Mouse (Mus musculus) liver, embryonic 12.5 days (tissue): ENCODE measurements around the gene 5730455P16Rik. TPM values are rescaled to one million over a fixed set of nuclear protein-coding genes. Genes with fewer than 3 reads are reported as not detected.
"Not testable (repeated sequence)": the region's sequence is repeated elsewhere in the genome, so short reads cannot be mapped to it uniquely, and the experiment has no call there.

Source experiments
- ATAC-seq: fragments of 200-750 bp; cut with Nextera tagmentation; 2 replicates; pipeline ENCODE4 v1.8.0; 2017; ENCODE audit warnings: moderate number of reproducible peaks, mild to moderate bottlenecking, moderate library complexity
- H3K27ac ChIP-seq: fragments of 300-500 bp; sonication (generic); 2 replicates; pipeline ENCODE4 v1.5.1; 2016; ENCODE audit warnings: mild to moderate bottlenecking
- H3K27me3 ChIP-seq: fragments of 300-500 bp; sonication (generic); replicated peaks from 2 replicates; pipeline ENCODE4 v1.6.1; 2016; ENCODE audit warnings: mild to moderate bottlenecking, moderate library complexity
- H3K36me3 ChIP-seq: fragments of 300-500 bp; sonication (generic); 2 replicates; pipeline ENCODE4 v1.6.1; 2016; ENCODE audit warnings: mild to moderate bottlenecking, moderate library complexity
- H3K4me1 ChIP-seq: fragments of 300-500 bp; sonication (generic); 2 replicates; pipeline ENCODE4 v1.6.1; 2016
- H3K4me2 ChIP-seq: fragments of 300-500 bp; sonication (generic); 2 replicates; pipeline ENCODE4 v1.6.1; 2016; ENCODE audit warnings: mild to moderate bottlenecking, moderate library complexity
- H3K4me3 ChIP-seq: fragments of 300-500 bp; sonication (generic); 2 replicates; pipeline ENCODE4 v1.5.1; 2016; ENCODE audit warnings: mild to moderate bottlenecking, moderate library complexity
- H3K9ac ChIP-seq: fragments of 300-500 bp; sonication (generic); 2 replicates; pipeline ENCODE4 v1.6.1; 2016; ENCODE audit warnings: mild to moderate bottlenecking, moderate library complexity
- H3K9me3 ChIP-seq: fragments of 300-500 bp; sonication (generic); replicated peaks from 2 replicates; pipeline ENCODE4 v1.6.1; 2016; ENCODE audit warnings: mild to moderate bottlenecking, moderate library complexity
- WGBS: fragments of 180-500 bp; shearing (Covaris S2); methylation state at CpG from one replicate; pipeline ENCODE4 v1.1.7; 2016; ENCODE audit not compliant: insufficient replicate concordance; 5-methylcytosine and 5-hydroxymethylcytosine counted together
- polyA plus RNA-seq: library from polyadenylated mRNA; unstranded; fragments of >200 nt; fragmentation: Nextera tagmentation; extraction: Ambion mirVana; gene quantifications from 2 replicates; pipeline ENCODE4 v1.2.1, GENCODE M21; 2016

Gene 5730455P16Rik
- polyA plus RNA-seq, 1 experiment from 2014 or later = 11.3 TPM

DNA sequence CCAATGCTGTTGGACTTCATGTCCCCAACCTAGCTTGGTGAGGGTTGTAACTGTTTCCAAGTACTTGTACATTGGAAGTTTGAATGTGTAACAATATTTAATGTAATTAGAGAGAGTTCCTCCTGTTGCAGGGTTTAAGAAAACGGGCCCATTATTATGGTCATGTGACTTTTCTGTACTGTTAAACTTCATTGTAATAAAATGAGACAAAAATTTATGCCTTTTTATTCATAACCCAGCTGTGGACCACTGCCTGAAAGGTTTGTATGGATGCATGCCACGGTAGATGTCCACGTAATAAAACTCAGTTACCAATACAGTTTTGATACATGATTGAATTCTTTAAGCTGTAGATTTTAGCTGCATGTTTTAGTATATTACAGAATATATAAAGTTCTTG, 18.1 kb upstream of the 5730455P16Rik start:
- Histone ChIP-seq H3K4me2 (no peak overlapping the region), H3K27ac (no peak overlapping the region), H3K36me3 (peaks cover 88% of the 10 kb centered on the region), H3K27me3 (no peaks in the 10 kb centered on the region), H3K9ac (no peak overlapping the region), H3K4me3 (no peak overlapping the region), H3K9me3 (no peaks in the 10 kb centered on the region), H3K4me1 (no peaks in the 10 kb centered on the region)
- ATAC-seq = no peak
- WGBS = 89% methylated on average over 3 of the region's 3 CpGs

DNA sequence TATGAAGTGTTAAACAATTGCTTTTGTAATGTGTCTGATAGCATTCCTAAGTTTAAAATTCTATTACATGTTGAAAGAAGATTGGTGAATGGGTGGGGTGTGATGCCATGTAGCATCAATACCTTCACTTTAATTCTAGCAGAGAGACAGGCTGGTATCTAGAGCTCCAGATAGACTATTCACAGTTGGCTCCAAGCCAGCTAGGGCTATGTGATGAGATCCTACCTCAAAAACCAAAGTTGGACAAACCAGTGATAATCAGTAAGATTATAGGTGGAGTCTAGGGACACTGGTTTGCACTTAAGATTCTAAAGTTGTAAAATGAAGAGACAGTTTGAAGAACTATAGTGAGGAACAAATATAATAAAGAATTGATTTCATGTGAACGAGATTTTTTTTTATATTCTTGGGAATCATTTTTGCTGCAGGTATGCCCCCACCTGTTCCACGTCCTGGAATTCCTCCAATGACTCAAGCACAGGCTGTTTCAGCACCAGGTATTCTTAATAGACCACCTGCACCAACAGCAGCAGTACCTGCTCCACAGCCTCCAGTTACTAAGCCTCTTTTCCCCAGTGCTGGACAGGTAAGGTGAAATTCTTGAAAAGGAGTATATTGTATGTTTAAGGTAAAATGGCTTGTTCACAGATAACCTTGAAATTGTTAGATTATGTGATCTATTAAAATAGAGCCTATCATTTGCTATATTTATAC, 13.7 kb upstream of the 5730455P16Rik start:
- WGBS = 89% methylated on average over 2 of the region's 2 CpGs
- Histone ChIP-seq H3K9me3 (no peaks in the 10 kb centered on the region), H3K27me3 (no peaks in the 10 kb centered on the region), H3K9ac (no peak overlapping the region), H3K4me2 (no peak overlapping the region), H3K36me3 (peaks cover 89% of the 10 kb centered on the region), H3K27ac (no peak overlapping the region), H3K4me1 (peaks cover 13% of the 10 kb centered on the region), H3K4me3 (no peak overlapping the region)
- no peak for ATAC-seq

DNA sequence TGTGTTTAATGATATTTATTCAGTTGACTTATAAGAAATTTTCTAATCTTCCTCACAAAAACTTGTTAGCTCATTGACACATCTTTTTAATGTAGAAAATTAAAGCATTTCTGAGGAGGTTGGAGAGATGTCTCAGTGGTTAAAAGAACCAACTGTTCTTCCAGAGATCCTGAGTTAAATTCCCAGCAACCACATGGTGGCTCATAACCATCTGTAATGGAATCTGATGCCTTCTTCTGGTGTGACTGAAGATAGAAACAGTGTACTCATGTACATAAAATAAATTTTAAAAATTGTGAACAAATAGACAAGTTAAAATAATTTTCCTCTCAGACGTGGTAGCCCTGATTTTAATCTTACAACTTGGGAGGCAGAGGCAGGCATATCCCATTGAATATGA, 12.1 kb upstream of the 5730455P16Rik start:
- WGBS = 70% methylated on average over 1 of the region's 1 CpGs
- Histone ChIP-seq H3K27me3 (no peaks in the 10 kb centered on the region), H3K4me2 (no peak overlapping the region), H3K4me3 (no peak overlapping the region), H3K9me3 (no peaks in the 10 kb centered on the region), H3K27ac (no peak overlapping the region), H3K4me1 (peaks cover 28% of the 10 kb centered on the region), H3K9ac (no peak overlapping the region), H3K36me3 (peaks cover 89% of the 10 kb centered on the region)
- ATAC-seq = no peak

DNA sequence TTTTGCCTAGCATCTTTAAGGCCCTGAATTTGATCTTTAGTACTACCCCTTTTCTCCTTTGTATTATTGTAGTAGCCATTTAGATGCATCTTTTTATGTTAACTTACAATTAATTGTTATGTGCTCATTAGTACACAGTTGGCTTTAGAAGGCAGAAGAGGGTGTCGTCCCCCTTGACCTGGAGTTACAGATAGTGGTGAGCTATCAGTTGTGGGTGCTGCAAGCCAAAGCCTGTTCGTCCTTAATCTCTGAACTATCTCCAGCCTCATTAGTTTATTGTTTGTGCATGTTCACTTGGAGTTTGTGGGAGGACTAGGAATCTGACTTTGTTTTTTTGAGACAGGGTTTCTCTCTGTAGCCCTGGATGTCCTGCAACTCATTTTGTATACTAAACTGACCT, 9.0 kb upstream of the 5730455P16Rik start:
- Histone ChIP-seq H3K4me3 (peak overlapping the region; percentile 96), H3K9ac (peak overlapping the region; percentile 80; the same call in 1 of the 2 replicates), H3K27me3 (no peaks in the 10 kb centered on the region), H3K4me1 (peaks cover 40% of the 10 kb centered on the region), H3K9me3 (no peaks in the 10 kb centered on the region), H3K27ac (no peak overlapping the region), H3K4me2 (peak overlapping the region; percentile 89), H3K36me3 (peaks cover 73% of the 10 kb centered on the region)
- no peak for ATAC-seq
- 10% methylated on average over 2 of the region's 2 CpGs for WGBS

DNA sequence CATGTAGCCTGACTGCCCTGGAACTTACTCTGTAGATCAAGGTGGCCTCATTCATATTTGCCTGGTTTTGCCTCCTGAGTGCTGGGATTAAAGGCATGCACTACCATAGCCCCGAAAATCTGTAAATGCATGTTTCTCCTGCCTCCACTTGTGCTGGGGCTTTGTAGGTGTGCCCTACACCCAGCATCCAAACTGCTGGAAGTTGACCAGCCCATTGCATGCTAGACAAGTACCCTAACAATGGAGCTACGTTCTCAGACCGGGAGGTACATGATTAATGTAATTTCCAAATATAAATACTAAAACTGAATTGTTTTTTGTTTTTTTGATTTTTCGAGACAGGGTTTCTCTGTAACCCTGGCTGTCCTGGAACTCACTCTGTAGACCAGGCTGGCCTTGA, 7.2 kb upstream of the 5730455P16Rik start:
- peak overlapping the region; percentile 89 for H3K4me2 ChIP-seq
- no peak for ATAC-seq
- peak overlapping the region; percentile 96 for H3K4me3 ChIP-seq
- no peaks in the 10 kb centered on the region for H3K9me3 ChIP-seq
- peak overlapping the region; percentile 80 for H3K9ac ChIP-seq
- peak overlapping the region; percentile 77 for H3K27ac ChIP-seq
- WGBS = 36% methylated on average over 4 of the region's 4 CpGs
- peaks cover 45% of the 10 kb centered on the region for H3K4me1 ChIP-seq
- no peaks in the 10 kb centered on the region; the same call in 1 of the 2 replicates for H3K27me3 ChIP-seq
- H3K36me3 ChIP-seq = peaks cover 58% of the 10 kb centered on the region

DNA sequence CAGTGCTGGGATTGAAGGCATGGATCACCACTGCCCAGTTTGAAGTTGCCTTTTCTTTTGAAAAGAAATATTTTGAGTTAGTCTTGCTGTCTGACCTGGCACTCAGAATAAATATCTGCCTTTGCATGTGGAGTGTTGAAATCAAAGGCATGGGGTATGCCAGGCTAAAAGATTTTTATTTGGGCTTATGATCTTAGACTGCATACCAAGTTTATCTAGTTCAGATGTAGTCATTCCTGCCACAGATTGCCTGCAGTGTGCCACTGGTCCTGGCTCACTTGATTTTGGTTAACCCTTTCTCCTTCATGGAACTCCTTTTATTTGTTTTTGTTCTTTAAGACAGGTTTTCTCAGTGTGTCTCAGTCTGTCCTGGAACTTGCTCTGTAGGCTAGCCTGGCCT, 6.6 kb upstream of the 5730455P16Rik start:
- ATAC-seq = no peak
- Histone ChIP-seq H3K36me3 (peaks cover 52% of the 10 kb centered on the region), H3K9me3 (no peaks in the 10 kb centered on the region), H3K4me1 (peaks cover 45% of the 10 kb centered on the region), H3K27me3 (no peaks in the 10 kb centered on the region; the same call in 1 of the 2 replicates), H3K4me2 (peak overlapping the region; percentile 89), H3K4me3 (peak overlapping the region; percentile 96), H3K27ac (peak overlapping the region; percentile 77), H3K9ac (peak overlapping the region; percentile 80)

DNA sequence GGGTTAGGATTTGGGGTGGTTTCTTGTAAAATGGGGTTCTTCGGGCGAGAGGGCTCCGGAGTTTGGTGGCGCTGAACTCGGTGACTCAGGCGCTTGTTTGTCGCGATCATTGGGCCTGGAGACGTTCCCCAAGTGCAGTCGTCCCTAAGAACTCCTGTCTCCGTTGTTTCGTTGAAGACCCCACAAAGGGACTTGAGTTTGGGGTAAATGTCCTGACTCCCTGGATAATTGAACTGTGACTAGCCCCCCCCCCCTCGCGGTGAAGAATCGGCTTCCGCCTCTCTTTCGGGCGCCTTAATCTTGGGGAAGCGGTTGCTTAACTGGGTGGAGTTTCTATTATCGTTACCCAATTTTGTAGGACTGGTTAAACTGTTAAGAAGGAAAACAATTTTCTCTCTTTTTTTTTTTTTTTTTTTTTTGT, 5.8 kb upstream of the 5730455P16Rik start:
- ATAC-seq = peak; percentile 53
- Histone ChIP-seq H3K9me3 (no peaks in the 10 kb centered on the region), H3K4me1 (peaks cover 45% of the 10 kb centered on the region), H3K27ac (peak overlapping the region; percentile 96), H3K4me3 (peak overlapping the region; percentile 96), H3K9ac (peak overlapping the region; percentile 98), H3K36me3 (peaks cover 45% of the 10 kb centered on the region), H3K27me3 (no peaks in the 10 kb centered on the region; the same call in 1 of the 2 replicates), H3K4me2 (peak overlapping the region; percentile 20; the same call in 1 of the 2 replicates)
- under 1% methylated on average over 20 of the region's 20 CpGs for WGBS

DNA sequence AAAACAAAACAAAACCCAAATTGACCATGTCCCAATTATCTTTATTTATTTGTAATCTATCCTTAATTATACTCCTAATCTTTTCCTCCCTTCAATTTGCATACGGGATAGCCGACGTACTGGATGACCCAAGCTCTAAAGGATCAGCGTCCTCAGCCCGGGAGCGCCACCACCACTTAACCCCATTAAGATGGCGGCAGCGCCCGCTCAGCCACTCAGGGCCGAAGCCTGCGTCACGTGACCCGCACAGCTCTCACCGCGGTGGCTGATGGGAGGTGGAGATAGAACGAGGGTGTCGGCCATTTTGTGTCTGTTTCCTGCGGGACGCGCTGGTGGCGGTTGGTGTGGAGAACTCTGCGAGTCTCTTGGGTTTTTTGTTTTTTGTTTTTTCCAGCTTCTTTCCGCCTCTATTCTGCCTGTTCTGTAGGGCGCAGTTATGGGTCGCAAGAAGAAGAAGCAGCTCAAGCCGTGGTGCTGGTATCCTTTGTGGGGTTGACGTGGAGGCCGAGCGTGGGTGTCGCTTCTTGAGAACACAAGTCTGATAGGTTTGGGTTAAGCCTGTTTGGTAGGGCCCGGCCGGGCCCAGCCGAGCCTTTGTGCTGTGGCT, 5.3 kb upstream of the 5730455P16Rik start, which contains the start of gene Zfp207:
TSS of gene Zfp207 (plus strand) at position 261 of the 607 bp plus-strand sequence.
- Histone ChIP-seq H3K27me3 (no peaks in the 10 kb centered on the region; the same call in 1 of the 2 replicates), H3K4me2 (peak within 1 kb of the TSS; percentile 89), H3K4me1 (peaks cover 49% of the 10 kb centered on the region), H3K9me3 (no peaks in the 10 kb centered on the region), H3K4me3 (peak within 1 kb of the TSS; percentile 96), H3K27ac (peak within 1 kb of the TSS; percentile 96), H3K36me3 (peaks cover 39% of the 10 kb centered on the region), H3K9ac (peak within 1 kb of the TSS; percentile 98)
- peak; percentile 89 for ATAC-seq
- WGBS = under 1% methylated on average over 33 of the region's 33 CpGs

DNA sequence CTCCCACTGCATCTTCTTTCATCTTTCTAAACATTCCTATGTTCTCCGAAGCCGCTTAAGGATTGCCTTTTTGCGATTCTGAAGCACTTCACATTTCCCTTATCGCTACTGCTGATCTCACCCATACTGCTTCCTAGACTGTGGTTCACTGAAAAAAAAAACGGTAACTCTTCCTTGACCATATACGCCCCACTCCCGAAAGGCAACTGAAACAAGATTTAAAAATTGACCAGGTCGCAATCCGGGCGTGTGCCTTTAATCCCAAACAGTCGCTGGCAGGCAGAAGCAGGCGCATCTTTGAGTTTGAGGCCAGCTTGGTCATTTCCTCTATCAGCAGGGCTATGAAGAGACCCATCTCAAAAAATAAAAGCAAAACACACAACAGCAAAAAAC, 4.8 kb upstream of the 5730455P16Rik start:
- Histone ChIP-seq H3K4me1 (peaks cover 46% of the 10 kb centered on the region), H3K27me3 (no peaks in the 10 kb centered on the region; the same call in 1 of the 2 replicates), H3K27ac (peak overlapping the region; percentile 96), H3K4me3 (peak overlapping the region; percentile 96), H3K9me3 (no peaks in the 10 kb centered on the region), H3K4me2 (peak overlapping the region; percentile 77), H3K9ac (peak overlapping the region; percentile 98), H3K36me3 (peaks cover 34% of the 10 kb centered on the region)
- WGBS = 1% methylated on average over 12 of the region's 12 CpGs
- peak; percentile 25; the same call in 1 of the 2 replicates for ATAC-seq

DNA sequence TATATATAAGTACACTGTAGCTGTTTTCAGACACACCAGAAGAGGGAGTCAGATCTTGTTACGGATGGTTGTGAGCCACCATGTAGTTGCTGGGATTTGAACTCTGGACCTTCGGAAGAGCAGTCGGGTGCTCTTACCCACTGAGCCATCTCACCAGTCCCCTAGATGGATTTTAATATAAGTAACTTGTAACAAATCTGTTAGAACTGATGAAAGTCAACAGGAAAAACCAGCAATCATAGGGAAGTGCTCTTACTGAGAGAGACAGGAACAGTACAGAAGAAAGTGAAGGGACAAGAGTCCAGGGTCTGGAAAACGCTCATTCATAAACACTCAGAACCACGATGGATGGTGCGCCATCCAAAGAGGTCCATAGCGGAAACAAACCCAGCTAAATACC, 1.4 kb upstream of the 5730455P16Rik start:
- H3K9me3 ChIP-seq, H3K4me2 ChIP-seq, ATAC-seq, H3K27me3 ChIP-seq, H3K9ac ChIP-seq, H3K4me3 ChIP-seq, H3K27ac ChIP-seq: not testable (repeated sequence)
- 89% methylated on average over 7 of the region's 7 CpGs for WGBS
- H3K36me3 ChIP-seq = peaks cover 11% of the 10 kb centered on the region
- H3K4me1 ChIP-seq = peaks cover 33% of the 10 kb centered on the region

DNA sequence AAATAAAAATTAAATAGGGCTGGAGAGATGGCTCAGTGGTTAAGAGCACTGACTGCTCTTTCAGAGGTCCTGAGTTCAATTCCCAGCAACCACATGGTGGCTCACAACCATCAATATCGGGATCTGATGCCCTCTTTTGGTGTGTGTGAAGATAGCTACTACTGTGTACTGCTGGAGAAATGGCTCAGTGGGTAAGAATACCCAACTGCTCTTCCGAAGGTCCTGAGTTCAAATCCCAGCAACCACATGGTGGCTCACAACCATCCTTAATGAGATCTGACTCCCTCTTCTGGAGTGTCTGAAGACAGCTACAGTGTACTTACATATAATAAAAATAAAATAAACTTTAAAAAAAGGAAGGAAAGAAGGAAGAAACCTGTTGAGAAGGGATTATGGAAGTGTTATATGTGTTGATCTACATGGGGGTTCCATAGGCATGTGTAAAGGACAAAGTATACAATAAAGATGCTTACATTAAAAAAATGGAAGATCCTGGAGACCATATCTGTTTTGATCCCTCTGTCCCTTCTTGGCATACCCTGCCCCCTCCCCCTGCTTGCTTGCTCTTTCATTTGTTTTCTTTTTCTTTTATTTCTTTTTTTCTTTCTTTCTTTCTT, 726 bp upstream of the 5730455P16Rik start:
- 52% methylated on average over 2 of the region's 2 CpGs for WGBS
- Histone ChIP-seq H3K27ac (peak overlapping the region; percentile 85), H3K4me1 (peaks cover 33% of the 10 kb centered on the region), H3K36me3 (peaks cover 17% of the 10 kb centered on the region), H3K4me2 (peak overlapping the region; percentile 88), H3K9ac (peak overlapping the region; percentile 95), H3K4me3 (peak overlapping the region; percentile 88)
- H3K9me3 ChIP-seq, H3K27me3 ChIP-seq, ATAC-seq: not testable (repeated sequence)

DNA sequence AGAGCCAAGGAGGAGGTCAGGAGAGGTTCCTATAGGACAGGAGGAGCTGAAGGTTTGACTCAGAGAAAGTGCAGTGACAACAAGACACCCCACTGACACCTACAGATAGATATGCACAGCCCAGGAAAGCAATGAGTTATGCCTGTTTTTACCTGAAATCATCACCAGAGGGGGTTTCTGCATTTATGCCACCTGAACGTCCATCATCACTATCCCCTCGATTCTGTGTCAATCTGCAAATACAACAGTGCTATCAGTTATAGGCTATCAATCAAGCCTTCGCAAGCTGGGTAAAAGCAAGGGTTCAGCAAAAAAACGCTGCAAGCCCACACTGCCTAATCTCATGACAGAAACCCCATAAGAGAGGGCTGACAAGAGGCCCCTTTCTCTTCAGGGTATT, 1.2 kb downstream of the 5730455P16Rik start:
- Histone ChIP-seq H3K4me2 (peak overlapping the region; percentile 88), H3K9ac (peak overlapping the region; percentile 95; the same call in 1 of the 2 replicates), H3K27ac (no peak overlapping the region), H3K36me3 (peaks cover 34% of the 10 kb centered on the region), H3K4me1 (peaks cover 24% of the 10 kb centered on the region), H3K27me3 (no peaks in the 10 kb centered on the region; the same call in 1 of the 2 replicates), H3K9me3 (no peaks in the 10 kb centered on the region), H3K4me3 (peak overlapping the region; percentile 88)
- ATAC-seq = no peak
- WGBS = 54% methylated on average over 4 of the region's 4 CpGs
